Comparison of ENCODE assay signal across 8 mouse cellular contexts in genomic region chr15:11995815-11996201, GRCm38 (mm10). TPM values are rescaled to one million over a fixed set of nuclear protein-coding genes. Genes with fewer than 3 reads are reported as not detected.
DNase-seq lines count a peak whose midpoint lies in the region; ATAC-seq and TF ChIP-seq lines count a peak whose summit lies in the region.

No protein-coding gene starts in this region.

- peak; percentile 99 for TF ChIP-seq POLR2A in olfactory bulb, adult 2 months (IDR thresholded peaks at IDR 0.05; ENCODE audit: insufficient read depth, low read depth, low read length)

- peak; percentile 93 for ATAC-seq in hematopoietic stem cell, adult 5-6 weeks (replicated peaks in 1 of 2; ENCODE audit: insufficient read depth in 1 of 2, low FRiP score in 2 of 2, low TSS enrichment in 1 of 2, low read depth in 1 of 2, poor library complexity in 2 of 2, severe bottlenecking in 2 of 2)
- peak; percentile 97 for ATAC-seq in lung, embryonic 14.5 days (ENCODE audit: insufficient read depth)

- H3K4me2 ChIP-seq in lung, embryonic 14.5 days = peak overlapping the region; percentile 84

- H3K9ac ChIP-seq in lung, embryonic 14.5 days = peak overlapping the region; percentile 98

- no peaks in the 10 kb centered on the region for H3K27me3 ChIP-seq in lung, embryonic 14.5 days (ENCODE audit: insufficient read depth, low read length)

- TF ChIP-seq CTCF in lung, embryonic 14.5 days (IDR thresholded peaks at IDR 0.05; ENCODE audit: low read depth) = no peak
- no peak for TF ChIP-seq CTCF in olfactory bulb, adult 2 months (IDR thresholded peaks at IDR 0.05; ENCODE audit: insufficient read depth, low read depth, low read length)

- peak; percentile 97 for DNase-seq in MN1 (ENCODE audit: low spot score)
- peak; percentile 91 for DNase-seq in cerebellum, adult 8-10 months
- peak; percentile 95 for DNase-seq in forelimb bud, embryonic 11.5 days (ENCODE audit: low read depth, low spot score)
- peak; percentile 90 to 93 for DNase-seq in layer of hippocampus, adult 8-10 months (ENCODE audit: low spot score in 2 of 2)
- peak; percentile 99 for DNase-seq in lung, embryonic 14.5 days
- DNase-seq in thymus, adult 18-20 months = peak; percentile 90

- peak overlapping the region; percentile 99 for H3K4me3 ChIP-seq in lung, embryonic 14.5 days (ENCODE audit: low read depth, low read length)
- peak overlapping the region; percentile 99 for H3K4me3 ChIP-seq in olfactory bulb, adult 2 months (ENCODE audit: insufficient read depth, low read depth, low read length)

- H3K4me1 ChIP-seq in lung, embryonic 14.5 days (ENCODE audit: insufficient read depth) = no peaks in the 10 kb centered on the region
- no peaks in the 10 kb centered on the region for H3K4me1 ChIP-seq in olfactory bulb, adult 2 months (ENCODE audit: control insufficient read depth, insufficient read depth, low read length)

- peaks cover 26% of the 10 kb centered on the region for H3K36me3 ChIP-seq in lung, embryonic 14.5 days (ENCODE audit: insufficient read depth)

- WGBS in lung, embryonic 14.5 days = under 1% methylated on average over 33 of the region's 33 CpGs
- under 1% methylated on average over 33 of the region's 33 CpGs for WGBS in olfactory bulb, adult 2 months

- H3K27ac ChIP-seq in lung, embryonic 14.5 days (ENCODE audit: low read depth) = peak overlapping the region; percentile 91
- peak overlapping the region; percentile 64 for H3K27ac ChIP-seq in olfactory bulb, adult 2 months (ENCODE audit: insufficient read depth, low read depth, low read length)

- H3K9me3 ChIP-seq in lung, embryonic 14.5 days (ENCODE audit: low read depth, low read length) = no peaks in the 10 kb centered on the region

RNA-seq across cellular contexts. Expression of gene Sub1, which starts 1.0 kb away (rescaled TPM):
- total RNA-seq in hematopoietic stem cell, adult 5-6 weeks (2017) = 558 and 576 TPM in 2 replicates
- total RNA-seq in layer of hippocampus, adult 8-10 months (2022) = 100 to 1,000 TPM; 264 to 299 (median 284) TPM
- polyA plus RNA-seq in lung, embryonic 14.5 days (2014; fragmentation: Nextera tagmentation; extraction: Ambion mirVana) = 671 and 746 TPM in 2 replicates
- 205 TPM in 1 of 2 replicates, not detected in the other for polyA plus RNA-seq in olfactory bulb, adult 2 months (2012; ENCODE audit: insufficient read depth, insufficient read length, low replicate concordance, missing spikeins)

Comparison
In these comparisons a context has a peak if more than half of its experiments do, and no peak if none do; other contexts are left out.
1. Peak in every context shown above with its lines: DNase-seq, ATAC-seq, H3K4me3 ChIP-seq and H3K27ac ChIP-seq.